Mouse (Mus musculus) limb, embryonic 11.5 days (tissue): ENCODE results near the gene Rpl7a. TPM values are rescaled to one million over a fixed set of nuclear protein-coding genes. Genes with fewer than 3 reads are reported as not detected.

Source experiments
- ATAC-seq: fragments of 200-750 bp; cut with Nextera tagmentation; 2 replicates; pipeline ENCODE4 v1.8.0; 2017; ENCODE audit warnings: low read depth; ENCODE audit not compliant: insufficient number of reproducible peaks, low FRiP score, low TSS enrichment
- DNase-seq: peaks from one replicate; pipeline ENCODE4 v3.0.0-alpha.2; 2015; ENCODE audit warnings: low spot score
- H3K27ac ChIP-seq: fragments of 300-500 bp; sonication (generic); replicated peaks from 2 replicates; pipeline ENCODE4 v1.5.1; 2014; ENCODE audit warnings: low read depth, mild to moderate bottlenecking, low read length
- H3K27me3 ChIP-seq: fragments of 300-500 bp; sonication (generic); 2 replicates; pipeline ENCODE4 v1.6.1; 2014; ENCODE audit warnings: mild to moderate bottlenecking, low read length, mixed read lengths; ENCODE audit not compliant: control insufficient read depth, insufficient read depth
- H3K36me3 ChIP-seq: fragments of 300-500 bp; sonication (generic); 2 replicates; pipeline ENCODE4 v1.6.1; 2014; ENCODE audit warnings: mild to moderate bottlenecking, low read length, moderate library complexity, mixed read lengths; ENCODE audit not compliant: control insufficient read depth, insufficient read depth
- H3K4me1 ChIP-seq: fragments of 300-500 bp; sonication (generic); 2 replicates; pipeline ENCODE4 v1.6.1; 2014; ENCODE audit warnings: low read length, mixed read lengths; ENCODE audit not compliant: control insufficient read depth, insufficient read depth
- H3K4me2 ChIP-seq: fragments of 300-500 bp; sonication (generic); 2 replicates; pipeline ENCODE4 v1.6.1; 2014; ENCODE audit warnings: low read depth, mild to moderate bottlenecking, moderate library complexity; ENCODE audit not compliant: severe bottlenecking
- H3K4me3 ChIP-seq: fragments of 300-500 bp; sonication (generic); 2 replicates; pipeline ENCODE4 v1.5.1; 2014; ENCODE audit warnings: low read depth, low read length
- H3K9ac ChIP-seq: fragments of 300-500 bp; sonication (generic); 2 replicates; pipeline ENCODE4 v1.6.1; 2014; ENCODE audit warnings: mild to moderate bottlenecking, low read length
- H3K9me3 ChIP-seq: fragments of 300-500 bp; sonication (generic); 2 replicates; pipeline ENCODE4 v1.6.1; 2016; ENCODE audit warnings: low read length; ENCODE audit not compliant: control insufficient read depth
- WGBS: fragments of 180-500 bp; shearing (Covaris S2); extraction: QIAGEN DNeasy Blood & Tissue Kit; methylation state at CpG from one replicate; pipeline ENCODE4 v1.1.7; 2014; 5-methylcytosine and 5-hydroxymethylcytosine counted together
- polyA plus RNA-seq: library from polyadenylated mRNA; unstranded; fragments of >200 nt; fragmentation: Nextera tagmentation; extraction: Ambion mirVana; gene quantifications from 2 replicates; pipeline ENCODE4 v1.2.1, GENCODE M21; 2014

The Rpl7a gene
- polyA plus RNA-seq, 1 experiment from 2014 or later, result 772 TPM

GRCm38 (mm10) chr2:26909387-26909784, 1.2 kb upstream of the Rpl7a start:
- no peak for ATAC-seq

GRCm38 (mm10) chr2:26910994-26911765, 616 bp downstream of the Rpl7a start:
- Histone ChIP-seq H3K9me3 (no peaks in the 10 kb centered on the region), H3K27me3 (no peaks in the 10 kb centered on the region), H3K4me1 (peaks cover 21% of the 10 kb centered on the region), H3K9ac (peak overlapping the region; percentile 98), H3K27ac (peak overlapping the region; percentile 86), H3K36me3 (peaks cover 27% of the 10 kb centered on the region), H3K4me2 (peak overlapping the region; percentile 93), H3K4me3 (peak overlapping the region; percentile 90)
- ATAC-seq, result peak; percentile 7; the same call in 1 of the 2 replicates
- DNase-seq, result peak; percentile 74
- 1% methylated on average over 37 of the region's 37 CpGs for WGBS

More at GRCm38 (mm10) chr2:26909387-26909784, 1.2 kb upstream of the Rpl7a start:
- Histone ChIP-seq H3K9ac (peak overlapping the region; percentile 81), H3K4me1 (peaks cover 15% of the 10 kb centered on the region), H3K27ac (no peak overlapping the region), H3K27me3 (no peaks in the 10 kb centered on the region), H3K4me3 (peak overlapping the region; percentile 90), H3K9me3 (no peaks in the 10 kb centered on the region), H3K4me2 (peak overlapping the region; percentile 60), H3K36me3 (peaks cover 32% of the 10 kb centered on the region)
- no peak for DNase-seq

- WGBS, result 73% methylated on average over 5 of the region's 5 CpGs
- no peaks in the 10 kb centered on the region for H3K9me3 ChIP-seq
- DNase-seq, result no peak
- H3K4me2 ChIP-seq, result peak overlapping the region; percentile 93
- no peak for ATAC-seq
- H3K9ac ChIP-seq, result peak overlapping the region; percentile 98
- H3K27ac ChIP-seq, result no peak overlapping the region
- peaks cover 28% of the 10 kb centered on the region for H3K4me1 ChIP-seq
- H3K4me3 ChIP-seq, result peak overlapping the region; percentile 90
- peaks cover 19% of the 10 kb centered on the region for H3K36me3 ChIP-seq
- H3K27me3 ChIP-seq, result no peaks in the 10 kb centered on the region
Measured at GRCm38 (mm10) chr2:26912253-26912770, 1.7 kb downstream of the Rpl7a start.

- H3K4me3 ChIP-seq, result no peak overlapping the region
Measured at GRCm38 (mm10) chr2:26913416-26914147, 3.0 kb downstream of the Rpl7a start.

GRCm38 (mm10) chr2:26914148-26914941, 3.8 kb downstream of the Rpl7a start:
- no peaks in the 10 kb centered on the region for H3K27me3 ChIP-seq
- WGBS, result 68% methylated on average over 8 of the region's 8 CpGs
- H3K9ac ChIP-seq, result no peak overlapping the region
- DNase-seq (no peak), ATAC-seq (no peak)
- no peak overlapping the region for H3K4me2 ChIP-seq
- no peak overlapping the region for H3K27ac ChIP-seq
- peaks cover 22% of the 10 kb centered on the region for H3K4me1 ChIP-seq
- peaks cover 26% of the 10 kb centered on the region for H3K36me3 ChIP-seq
- H3K9me3 ChIP-seq, result no peaks in the 10 kb centered on the region
- no peak overlapping the region for H3K4me3 ChIP-seq

More at GRCm38 (mm10) chr2:26913416-26914147, 3.0 kb downstream of the Rpl7a start:
- Histone ChIP-seq H3K36me3 (peaks cover 19% of the 10 kb centered on the region), H3K9ac (no peak overlapping the region), H3K9me3 (no peaks in the 10 kb centered on the region), H3K27me3 (no peaks in the 10 kb centered on the region), H3K27ac (no peak overlapping the region), H3K4me2 (no peak overlapping the region), H3K4me1 (peaks cover 30% of the 10 kb centered on the region)
- no peak for ATAC-seq
- no peak for DNase-seq
- 85% methylated on average over 17 of the region's 17 CpGs for WGBS

- peak within 1 kb of the TSS; percentile 62 for H3K9ac ChIP-seq
- WGBS, result 2% methylated on average over 47 of the region's 47 CpGs
- H3K36me3 ChIP-seq, result peaks cover 41% of the 10 kb centered on the region
Measured at GRCm38 (mm10) chr2:26915927-26916728, 5.6 kb downstream of the Rpl7a start, which contains the start of the genes Surf2 and Surf1. Gene Surf2, plus strand, starts transcription at chr2:26916367. Gene Surf1, minus strand, starts transcription at chr2:26916530.

GRCm38 (mm10) chr2:26916738-26917137, 6.2 kb downstream of the Rpl7a start:
- peak overlapping the region; percentile 62 for H3K9ac ChIP-seq
- ATAC-seq, result no peak
- peak overlapping the region; percentile 71 for H3K4me2 ChIP-seq
- H3K36me3 ChIP-seq, result peaks cover 44% of the 10 kb centered on the region
- no peaks in the 10 kb centered on the region for H3K27me3 ChIP-seq
- H3K4me3 ChIP-seq, result peak overlapping the region; percentile 57
- H3K27ac ChIP-seq, result no peak overlapping the region
- 3% methylated on average over 13 of the region's 13 CpGs for WGBS
- no peak for DNase-seq
- H3K9me3 ChIP-seq, result no peaks in the 10 kb centered on the region
- peaks cover 20% of the 10 kb centered on the region for H3K4me1 ChIP-seq

More at GRCm38 (mm10) chr2:26915927-26916728, 5.6 kb downstream of the Rpl7a start, which contains the start of the genes Surf2 and Surf1:
- Histone ChIP-seq H3K9me3 (no peaks in the 10 kb centered on the region), H3K27me3 (no peaks in the 10 kb centered on the region), H3K4me3 (peak within 1 kb of the TSS; percentile 57), H3K4me2 (peak within 1 kb of the TSS; percentile 71), H3K4me1 (peaks cover 20% of the 10 kb centered on the region), H3K27ac (0 out of 2 replicates have a peak within 1 kb of the TSS, but pooled peaks have one; percentile 56)
- peak; percentile 38 for ATAC-seq
- DNase-seq, result peak; percentile 78
